Mouse (Mus musculus): ENCODE results near the gene Tbx1.

DNA sequence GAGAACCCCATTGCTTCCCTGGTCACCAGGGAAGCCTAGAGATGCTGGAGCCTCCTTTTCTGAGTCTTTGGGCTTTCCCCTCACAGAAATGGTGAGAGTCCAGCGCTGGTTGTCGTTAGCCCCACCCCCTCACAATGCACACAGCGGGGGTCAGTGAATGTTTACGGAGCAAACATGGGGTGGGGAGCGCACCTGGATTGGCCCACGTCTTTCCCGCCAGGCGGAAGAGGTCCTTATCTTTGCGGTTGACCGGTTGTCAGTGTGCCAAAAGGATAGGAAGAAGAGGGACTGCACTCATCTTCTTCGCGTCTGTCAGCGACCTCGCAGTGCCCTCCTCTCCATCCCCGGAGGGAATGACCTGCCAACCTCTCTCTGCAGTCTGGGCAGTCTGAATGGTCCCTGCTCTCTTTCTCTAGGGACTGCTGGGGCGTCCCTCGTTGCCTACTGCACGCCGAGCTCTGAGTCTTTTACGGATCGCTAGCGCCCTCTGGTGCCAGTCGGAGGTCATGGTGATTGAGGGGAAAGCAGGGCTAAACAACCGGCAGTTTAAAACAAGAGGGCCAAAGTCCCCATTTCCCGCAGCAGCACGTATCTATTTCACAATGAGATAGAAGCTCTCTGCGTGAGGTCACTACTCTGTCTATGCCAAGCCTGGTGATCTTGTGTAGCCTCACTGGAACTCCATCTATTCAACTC is 27.0 kb upstream of the Tbx1 start:
- TF ChIP-seq CTCF (conservative IDR thresholded peaks at IDR 0.05; ENCODE audit: low read length), result peak; percentile 68
- no peak for TF ChIP-seq POU5F1 (IDR thresholded peaks at IDR 0.05; ENCODE audit: borderline replicate concordance, low read length)
- TF ChIP-seq NANOG (IDR thresholded peaks at IDR 0.05; ENCODE audit: borderline replicate concordance, low read length), result no peak

Measured in E14TG2a.4 (cell line).